Mouse (Mus musculus): ENCODE results near the gene Igsf9b.

DNA sequence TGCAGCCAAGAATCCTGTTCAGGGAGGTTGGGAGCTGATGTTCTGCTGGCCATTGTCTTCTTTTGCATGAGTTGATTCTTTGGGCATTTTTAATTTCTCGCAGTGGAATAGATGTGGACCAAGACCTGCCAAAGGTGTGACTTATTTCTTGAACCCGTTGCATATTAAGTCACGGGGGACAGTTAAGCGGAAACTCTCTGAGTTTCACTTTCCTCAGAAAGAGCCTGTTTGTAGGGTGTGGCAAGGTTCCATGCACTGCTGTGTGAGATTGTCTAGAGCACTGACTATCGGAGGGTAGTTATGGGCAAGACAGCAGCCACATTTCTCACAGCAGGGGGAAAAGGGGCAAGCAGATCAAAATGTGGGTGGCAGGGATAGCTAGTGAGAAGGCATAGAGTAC, 14.4 kb downstream of the Igsf9b start:
- TF ChIP-seq CTCF (IDR thresholded peaks at IDR 0.05; ENCODE audit: borderline replicate concordance, insufficient read depth, low read depth, low read length) = no peak
- no peak for TF ChIP-seq POLR2A (IDR thresholded peaks at IDR 0.05; ENCODE audit: borderline replicate concordance, insufficient read depth, low read length)
